Mouse (Mus musculus): ENCODE results near the gene Epb41.

DNA sequence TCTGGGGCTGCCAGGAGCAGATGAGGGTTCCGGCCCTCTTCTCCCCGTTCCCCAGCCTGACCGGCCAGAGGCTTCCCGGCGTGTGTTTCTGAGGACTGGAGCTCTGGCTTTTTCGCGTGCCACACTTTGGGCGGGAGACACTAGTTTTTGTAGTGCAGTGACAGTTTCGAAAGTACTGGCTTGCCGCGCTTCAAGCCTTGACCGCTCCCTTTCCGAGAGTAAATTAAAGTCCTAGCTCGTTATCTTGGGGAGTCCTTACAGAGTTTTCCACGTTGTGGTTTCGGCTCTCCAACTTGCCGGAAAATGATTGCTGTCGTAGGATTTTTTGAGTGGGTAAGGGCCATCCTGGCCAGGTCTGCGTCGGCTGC is 201.0 kb downstream of the Epb41 start:
- TF ChIP-seq CTCF (IDR thresholded peaks at IDR 0.05; ENCODE audit: low read depth, low read length) (no peak), TAL1 (conservative IDR thresholded peaks at IDR 0.05; ENCODE audit: low read depth, low read length) (no peak)
